Mouse (Mus musculus) hindbrain, embryonic 12.5 days (tissue): ENCODE data around the gene Vtn. TPM values are rescaled to one million over a fixed set of nuclear protein-coding genes. Genes with fewer than 3 reads are reported as not detected.
"Not testable (repeated sequence)": the region's sequence is repeated elsewhere in the genome, so short reads cannot be mapped to it uniquely, and the experiment has no call there.

Source experiments
- ATAC-seq: fragments of 200-750 bp; cut with Nextera tagmentation; 2 replicates; pipeline ENCODE4 v1.8.0; 2017; ENCODE audit warnings: moderate TSS enrichment; ENCODE audit not compliant: low FRiP score
- H3K27ac ChIP-seq: fragments of 300-500 bp; sonication (generic); 2 replicates; pipeline ENCODE4 v1.5.1; 2016; ENCODE audit warnings: mild to moderate bottlenecking
- H3K27me3 ChIP-seq: fragments of 300-500 bp; sonication (generic); 2 replicates; pipeline ENCODE4 v1.6.1; 2016; ENCODE audit warnings: mild to moderate bottlenecking
- H3K36me3 ChIP-seq: fragments of 300-500 bp; sonication (generic); 2 replicates; pipeline ENCODE4 v1.6.1; 2016; ENCODE audit warnings: mild to moderate bottlenecking
- H3K4me1 ChIP-seq: fragments of 300-500 bp; sonication (generic); 2 replicates; pipeline ENCODE4 v1.6.1; 2016
- H3K4me2 ChIP-seq: fragments of 300-500 bp; sonication (generic); replicated peaks from 2 replicates; pipeline ENCODE4 v1.6.1; 2016; ENCODE audit warnings: mild to moderate bottlenecking
- H3K4me3 ChIP-seq: fragments of 300-500 bp; sonication (generic); 2 replicates; pipeline ENCODE4 v1.5.1; 2016; ENCODE audit warnings: mild to moderate bottlenecking
- H3K9ac ChIP-seq: fragments of 300-500 bp; sonication (generic); 2 replicates; pipeline ENCODE4 v1.6.1; 2016; ENCODE audit warnings: mild to moderate bottlenecking, moderate library complexity
- H3K9me3 ChIP-seq: fragments of 300-500 bp; sonication (generic); replicated peaks from 2 replicates; pipeline ENCODE4 v1.6.1; 2016; ENCODE audit warnings: mild to moderate bottlenecking
- WGBS: fragments of 180-500 bp; shearing (Covaris S2); methylation state at CpG from one replicate; pipeline ENCODE4 v1.1.7; 2016; 5-methylcytosine and 5-hydroxymethylcytosine counted together
- polyA plus RNA-seq: library from polyadenylated mRNA; unstranded; fragments of >200 nt; fragmentation: Nextera tagmentation; extraction: Ambion mirVana; gene quantifications from 2 replicates; pipeline ENCODE4 v1.2.1, GENCODE M21; 2016

The Vtn gene
- polyA plus RNA-seq, 1 experiment from 2014 or later, result 156 TPM

DNA sequence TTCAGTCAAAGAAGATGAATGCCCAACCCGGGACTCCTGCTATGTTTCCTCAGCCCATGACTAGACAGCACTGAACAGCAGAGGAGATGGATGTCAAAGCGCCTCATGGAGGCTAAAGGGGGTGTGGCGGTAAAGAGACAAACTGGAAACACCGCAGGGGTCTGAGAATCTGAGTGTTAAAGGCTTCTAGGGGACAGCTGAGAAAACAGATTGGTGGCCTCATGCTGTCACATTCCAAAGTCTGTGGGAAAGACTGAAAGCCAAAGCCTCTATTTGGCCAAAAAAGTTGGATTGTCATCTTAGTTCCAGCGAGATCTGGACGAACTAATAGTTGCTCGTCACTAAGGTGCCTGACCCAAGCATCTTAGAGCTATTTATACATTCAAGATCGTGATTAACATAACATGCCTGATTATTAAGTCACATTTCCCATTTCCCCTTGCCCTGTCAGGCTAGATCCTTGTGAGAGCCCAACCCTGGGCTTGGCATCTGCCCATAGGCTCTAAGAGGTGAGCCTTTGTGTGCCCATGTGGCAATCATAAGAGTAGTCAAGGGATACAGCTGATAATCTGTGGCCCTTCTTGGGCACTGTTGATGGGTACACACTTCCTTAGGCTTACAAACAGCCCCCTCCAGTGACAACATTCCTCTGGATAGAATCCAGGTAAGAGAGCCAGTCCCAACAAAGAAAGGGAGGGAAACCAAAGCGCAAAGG is 24.5 kb downstream of the Vtn start:
- H3K4me2 ChIP-seq, result no peak overlapping the region
- H3K36me3 ChIP-seq, result peaks cover 98% of the 10 kb centered on the region
- no peak overlapping the region for H3K27ac ChIP-seq
- ATAC-seq, result no peak
- H3K27me3 ChIP-seq, result no peaks in the 10 kb centered on the region
- H3K9ac ChIP-seq, result no peak overlapping the region
- 64% methylated on average over 9 of the region's 9 CpGs for WGBS
- no peaks in the 10 kb centered on the region for H3K4me1 ChIP-seq
- no peaks in the 10 kb centered on the region for H3K9me3 ChIP-seq
- no peak overlapping the region for H3K4me3 ChIP-seq

DNA sequence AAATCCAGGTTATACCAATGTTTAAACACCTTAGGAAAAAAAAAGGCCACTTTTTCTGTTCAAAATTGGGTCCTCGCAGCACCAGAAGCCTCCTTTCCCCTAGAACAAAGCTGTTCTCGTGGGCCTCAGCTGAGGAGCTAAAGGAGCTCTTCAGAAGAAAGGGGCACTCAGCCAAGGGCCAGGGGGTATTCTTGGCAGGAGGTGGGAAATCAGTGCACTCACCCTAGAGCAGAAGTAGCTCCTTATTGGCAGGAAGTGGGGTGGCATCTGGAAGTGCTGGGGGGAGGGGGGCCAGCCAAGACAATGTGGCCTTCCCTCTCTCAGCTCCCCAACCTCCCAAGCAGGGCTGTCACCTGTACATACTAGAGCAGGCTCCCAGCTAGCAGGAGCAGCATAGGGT is 25.9 kb downstream of the Vtn start:
- WGBS, result 80% methylated on average over 2 of the region's 2 CpGs
- Histone ChIP-seq H3K4me3 (no peak overlapping the region), H3K27me3 (no peaks in the 10 kb centered on the region), H3K9me3 (no peaks in the 10 kb centered on the region), H3K9ac (no peak overlapping the region), H3K4me1 (no peaks in the 10 kb centered on the region), H3K36me3 (peaks cover 98% of the 10 kb centered on the region), H3K27ac (no peak overlapping the region), H3K4me2 (no peak overlapping the region)
- no peak for ATAC-seq

DNA sequence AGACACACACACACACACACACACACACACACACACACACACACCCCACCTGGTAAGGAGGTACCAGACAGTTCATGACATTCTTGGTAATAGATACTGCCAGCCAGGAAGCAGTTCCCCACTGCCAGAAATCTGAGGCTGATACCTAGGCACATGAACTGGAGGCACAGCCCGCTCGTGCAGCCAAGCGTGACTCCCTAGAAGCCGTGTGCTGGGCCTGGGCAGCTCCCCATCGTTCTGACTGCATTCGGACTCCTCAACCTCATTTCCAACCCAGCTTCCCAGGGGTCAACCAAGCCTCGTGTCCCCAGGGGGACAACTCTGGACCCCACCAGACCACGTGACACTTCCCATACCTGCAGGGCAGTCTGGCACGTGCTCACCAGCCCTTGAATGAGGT is 29.8 kb downstream of the Vtn start:
- H3K9ac ChIP-seq, result no peak overlapping the region
- no peak overlapping the region for H3K4me2 ChIP-seq
- no peak overlapping the region for H3K4me3 ChIP-seq
- peaks cover 66% of the 10 kb centered on the region for H3K36me3 ChIP-seq
- H3K4me1 ChIP-seq, result no peaks in the 10 kb centered on the region
- WGBS, result 83% methylated on average over 9 of the region's 9 CpGs
- H3K9me3 ChIP-seq, result no peaks in the 10 kb centered on the region
- no peak overlapping the region for H3K27ac ChIP-seq
- no peaks in the 10 kb centered on the region for H3K27me3 ChIP-seq
- no peak for ATAC-seq

DNA sequence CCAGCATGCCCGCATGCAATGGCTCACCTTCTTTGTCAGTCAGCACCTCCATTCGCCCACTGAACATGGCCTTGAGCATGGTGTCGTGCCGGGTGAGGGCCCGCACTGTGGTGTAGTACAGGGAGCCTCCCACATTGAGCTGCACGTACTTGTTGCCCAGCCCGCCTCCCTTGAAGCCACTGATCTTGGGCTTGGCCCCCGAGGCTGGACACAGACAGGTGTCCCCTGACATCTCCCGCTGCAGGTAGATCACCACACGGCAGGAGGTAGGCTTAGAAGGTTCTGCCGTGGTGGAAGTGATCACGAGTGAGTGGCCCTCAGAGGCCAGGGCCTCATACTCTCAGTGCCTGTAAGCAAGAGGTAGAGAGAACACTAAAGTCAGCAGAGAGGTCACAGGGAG is 31.1 kb downstream of the Vtn start:
- H3K9ac ChIP-seq, result no peak overlapping the region
- peaks cover 53% of the 10 kb centered on the region for H3K36me3 ChIP-seq

DNA sequence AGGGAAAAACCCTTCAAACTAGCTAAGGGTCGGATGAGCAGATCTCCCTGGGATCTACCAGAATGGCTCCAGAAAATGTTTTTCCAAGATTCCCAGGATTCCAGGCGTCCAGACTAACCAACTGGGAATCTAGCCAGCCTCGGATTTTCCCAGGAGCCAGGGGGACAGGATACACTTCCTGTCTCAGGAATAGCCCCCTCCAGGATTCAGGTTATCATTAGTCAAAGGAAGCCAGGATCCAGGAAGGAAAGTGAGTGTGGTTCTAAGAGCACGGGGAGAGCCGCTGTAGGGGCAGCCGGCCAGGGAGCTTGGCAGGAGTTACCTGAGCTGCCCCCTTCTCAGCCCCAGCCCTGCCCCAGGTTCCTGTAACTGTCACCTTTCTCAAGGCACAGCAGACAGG is 32.2 kb downstream of the Vtn start:
- Histone ChIP-seq H3K4me1 (peaks cover 12% of the 10 kb centered on the region), H3K9me3 (no peaks in the 10 kb centered on the region), H3K36me3 (peaks cover 42% of the 10 kb centered on the region), H3K27ac (no peak overlapping the region), H3K4me2 (no peak overlapping the region), H3K4me3 (no peak overlapping the region), H3K27me3 (no peaks in the 10 kb centered on the region), H3K9ac (no peak overlapping the region)
- 81% methylated on average over 6 of the region's 6 CpGs for WGBS
- no peak for ATAC-seq

More for the DNA sequence above, 31.1 kb downstream of the Vtn start:
- Histone ChIP-seq H3K4me3 (no peak overlapping the region), H3K4me1 (peaks cover 6% of the 10 kb centered on the region), H3K27me3 (no peaks in the 10 kb centered on the region), H3K27ac (no peak overlapping the region), H3K4me2 (no peak overlapping the region), H3K9me3 (no peaks in the 10 kb centered on the region)
- WGBS, result 94% methylated on average over 12 of the region's 12 CpGs
- no peak for ATAC-seq

DNA sequence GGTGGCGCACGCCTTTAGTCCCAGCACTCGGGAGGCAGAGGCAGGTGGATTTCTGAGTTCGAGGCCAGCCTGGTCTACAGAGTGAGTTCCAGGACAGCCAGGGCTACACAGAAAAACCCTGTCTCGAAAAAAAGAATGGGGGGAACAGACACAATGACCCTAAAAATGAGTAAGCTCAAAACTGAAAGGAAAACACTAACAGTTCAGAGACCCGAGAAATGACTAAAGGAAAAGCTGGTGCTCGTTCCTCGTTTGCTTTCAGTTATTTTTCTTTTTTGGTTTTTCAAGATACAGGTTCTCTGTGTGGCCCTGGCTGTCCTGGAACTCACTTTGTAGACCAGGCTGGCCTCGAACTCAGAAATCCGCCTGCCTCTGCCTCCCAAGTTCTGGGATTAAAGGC is 32.6 kb downstream of the Vtn start:
- H3K27me3 ChIP-seq, H3K27ac ChIP-seq, H3K9ac ChIP-seq, H3K4me2 ChIP-seq, H3K4me3 ChIP-seq, H3K9me3 ChIP-seq, ATAC-seq: not testable (repeated sequence)
- Histone ChIP-seq H3K36me3 (peaks cover 38% of the 10 kb centered on the region), H3K4me1 (peaks cover 12% of the 10 kb centered on the region)
- 93% methylated on average over 10 of the region's 10 CpGs for WGBS

DNA sequence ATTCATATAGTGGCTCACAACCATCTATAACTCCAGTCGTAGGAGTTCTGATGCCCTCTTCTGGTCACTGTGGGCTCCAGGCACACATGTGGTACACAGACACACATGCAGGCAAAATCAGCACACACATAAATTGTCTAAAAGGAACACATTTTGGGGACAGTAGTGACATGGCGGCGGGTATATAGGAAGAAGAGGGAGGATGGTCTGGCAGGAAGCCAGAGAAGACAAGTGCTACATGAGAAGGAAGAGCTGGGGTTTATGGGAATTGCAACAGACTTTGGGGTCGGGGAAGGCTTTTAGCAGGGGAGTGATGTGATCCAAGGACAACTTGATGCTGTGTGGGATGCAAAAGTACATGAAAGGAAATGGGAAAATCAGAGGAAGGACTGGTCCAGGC is 35.6 kb downstream of the Vtn start:
- Histone ChIP-seq H3K4me2 (peak overlapping the region; percentile 76), H3K9ac (no peak overlapping the region)

DNA sequence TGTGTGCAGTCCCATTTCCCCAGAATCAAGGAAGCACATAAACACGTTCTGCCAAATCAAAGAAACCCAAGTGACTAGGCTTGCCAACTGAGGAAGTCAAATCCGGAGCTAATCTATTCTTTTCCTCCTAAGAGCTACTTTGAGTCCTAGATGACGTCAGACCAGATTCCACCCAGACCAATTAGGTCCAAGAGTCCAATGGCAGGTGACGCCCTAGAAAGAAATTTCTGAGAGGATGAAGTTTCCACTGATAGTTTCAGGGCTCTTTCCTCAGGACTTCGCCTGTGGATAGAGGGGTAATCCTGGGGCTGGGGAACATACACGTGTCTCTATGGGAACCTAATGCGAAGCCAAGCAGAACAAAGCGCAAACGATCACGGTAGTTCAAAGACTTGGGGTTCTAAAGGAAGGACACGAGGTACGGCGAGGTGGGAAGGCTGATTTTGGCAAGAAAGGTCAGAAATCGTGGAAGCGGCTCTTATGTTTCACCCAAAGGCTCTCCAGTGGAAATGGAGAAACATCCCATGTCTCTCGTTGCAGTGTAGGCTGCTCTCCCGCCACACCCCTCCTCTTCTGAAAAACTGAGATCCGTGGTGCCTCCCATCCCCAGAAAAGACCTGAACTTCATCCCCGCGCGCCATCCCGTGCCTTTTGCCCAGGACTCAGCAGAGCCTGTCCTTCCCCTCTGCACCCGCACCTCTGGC is 36.6 kb downstream of the Vtn start:
- Histone ChIP-seq H3K9ac (peak overlapping the region; percentile 77), H3K4me1 (peaks cover 25% of the 10 kb centered on the region), H3K27me3 (no peaks in the 10 kb centered on the region), H3K9me3 (no peaks in the 10 kb centered on the region), H3K27ac (peak overlapping the region; percentile 92), H3K4me2 (peak overlapping the region; percentile 76), H3K36me3 (peaks cover 23% of the 10 kb centered on the region), H3K4me3 (peak overlapping the region; percentile 80)
- peak; percentile 20 for ATAC-seq
- WGBS, result under 1% methylated on average over 23 of the region's 23 CpGs

More for the DNA sequence above, 35.6 kb downstream of the Vtn start:
- peaks cover 25% of the 10 kb centered on the region for H3K4me1 ChIP-seq
- peaks cover 21% of the 10 kb centered on the region for H3K36me3 ChIP-seq
- 92% methylated on average over 4 of the region's 4 CpGs for WGBS
- no peak overlapping the region for H3K27ac ChIP-seq
- H3K9me3 ChIP-seq, result no peaks in the 10 kb centered on the region
- ATAC-seq, result no peak
- H3K4me3 ChIP-seq, result peak overlapping the region; percentile 80; the same call in 1 of the 2 replicates
- no peaks in the 10 kb centered on the region for H3K27me3 ChIP-seq

- WGBS, result under 1% methylated on average over 52 of the region's 52 CpGs
- H3K4me3 ChIP-seq, result peak within 1 kb of the TSS; percentile 80
- H3K36me3 ChIP-seq, result peaks cover 29% of the 10 kb centered on the region
- peak within 1 kb of the TSS; percentile 89 for H3K9ac ChIP-seq
- no peaks in the 10 kb centered on the region for H3K9me3 ChIP-seq
- peak within 1 kb of the TSS; percentile 92 for H3K27ac ChIP-seq
- no peaks in the 10 kb centered on the region for H3K27me3 ChIP-seq
- ATAC-seq, result peak; percentile 97
- H3K4me1 ChIP-seq, result peaks cover 25% of the 10 kb centered on the region
- peak within 1 kb of the TSS; percentile 88 for H3K4me2 ChIP-seq
Measured at GRCm38 (mm10) chr11:78536080-78536689, 37.3 kb downstream of the Vtn start, which contains the start of the genes Tnfaip1 and Ift20. TSS of gene Tnfaip1 (minus strand) at chr11:78536332. TSS of gene Ift20 (plus strand) at chr11:78536361.

DNA sequence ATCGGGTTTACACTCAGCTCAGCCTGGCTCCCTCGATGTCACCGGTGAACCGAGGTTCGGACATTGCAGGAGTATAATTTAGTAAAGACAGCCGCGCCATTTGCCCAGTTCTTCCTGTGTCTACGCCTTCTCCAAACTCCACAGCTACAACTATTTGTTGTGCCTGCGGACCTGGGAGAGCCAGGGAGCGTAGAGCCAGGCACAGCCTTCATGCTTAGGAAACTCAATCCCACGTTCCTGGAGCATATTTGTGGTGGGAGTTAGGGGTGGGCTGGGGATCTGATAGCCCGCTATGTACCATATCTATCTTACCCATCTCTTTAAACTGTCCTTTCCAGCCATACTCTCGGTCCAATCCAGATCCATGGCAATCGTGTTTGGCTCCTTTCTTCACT is 37.8 kb downstream of the Vtn start:
- Histone ChIP-seq H3K4me2 (peak overlapping the region; percentile 88), H3K9ac (peak overlapping the region; percentile 89), H3K27me3 (no peaks in the 10 kb centered on the region), H3K36me3 (peaks cover 33% of the 10 kb centered on the region), H3K9me3 (no peaks in the 10 kb centered on the region), H3K4me3 (peak overlapping the region; percentile 80), H3K27ac (peak overlapping the region; percentile 88), H3K4me1 (peaks cover 25% of the 10 kb centered on the region)
- ATAC-seq, result no peak
- WGBS, result 2% methylated on average over 14 of the region's 14 CpGs

DNA sequence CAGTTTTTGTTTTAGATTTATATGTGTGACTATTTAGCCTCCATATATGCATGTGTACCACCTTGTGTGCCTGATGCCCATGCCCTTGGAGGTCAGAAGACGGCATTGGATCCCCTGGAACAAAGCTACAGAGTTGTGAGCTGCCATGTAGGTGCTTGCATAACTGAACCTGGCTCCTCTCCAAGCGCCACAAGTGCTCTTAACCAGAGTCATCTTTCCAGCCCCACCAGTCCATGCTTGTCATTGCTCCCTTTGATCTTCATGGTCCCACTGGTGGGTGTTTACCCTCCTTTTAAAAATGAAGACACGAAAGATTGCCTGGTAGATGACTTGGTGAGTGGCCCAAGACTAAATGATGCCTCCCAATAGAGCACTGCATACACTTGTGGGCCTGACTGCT is 41.5 kb downstream of the Vtn start:
- Histone ChIP-seq H3K4me3 (no peak overlapping the region), H3K27ac (no peak overlapping the region), H3K9ac (no peak overlapping the region), H3K9me3 (no peaks in the 10 kb centered on the region), H3K4me2 (no peak overlapping the region), H3K27me3 (no peaks in the 10 kb centered on the region), H3K4me1 (peaks cover 15% of the 10 kb centered on the region), H3K36me3 (peaks cover 53% of the 10 kb centered on the region)
- 95% methylated on average over 3 of the region's 3 CpGs for WGBS
- ATAC-seq, result no peak

- Histone ChIP-seq H3K27ac (no peak overlapping the region), H3K36me3 (peaks cover 43% of the 10 kb centered on the region), H3K27me3 (no peaks in the 10 kb centered on the region), H3K4me1 (peaks cover 17% of the 10 kb centered on the region), H3K4me3 (no peak overlapping the region), H3K4me2 (no peak overlapping the region), H3K9me3 (no peaks in the 10 kb centered on the region), H3K9ac (no peak overlapping the region)
- WGBS, result 96% methylated on average over 7 of the region's 7 CpGs
- no peak for ATAC-seq
Measured at GRCm38 (mm10) chr11:78544449-78545111, 45.7 kb downstream of the Vtn start.
